Mouse (Mus musculus) sigmoid colon, adult 10 weeks (tissue): ENCODE data around the gene Ppp1r14b. TPM values are rescaled to one million over a fixed set of nuclear protein-coding genes. Genes with fewer than 3 reads are reported as not detected.

Source experiments
- polyA plus RNA-seq: library from polyadenylated mRNA; stranded (reverse); fragments of 350-450 nt; fragmentation: Illumina TruSeq; extraction: RNeasy Lipid Tissue Mini Kit (QIAGEN cat#74804); gene quantifications from one replicate; pipeline ENCODE4 v1.2.3, GENCODE M21; 2014; ENCODE audit warnings: low read depth, low replicate concordance

Ppp1r14b gene
- polyA plus RNA-seq: 4.9 TPM

DNA sequence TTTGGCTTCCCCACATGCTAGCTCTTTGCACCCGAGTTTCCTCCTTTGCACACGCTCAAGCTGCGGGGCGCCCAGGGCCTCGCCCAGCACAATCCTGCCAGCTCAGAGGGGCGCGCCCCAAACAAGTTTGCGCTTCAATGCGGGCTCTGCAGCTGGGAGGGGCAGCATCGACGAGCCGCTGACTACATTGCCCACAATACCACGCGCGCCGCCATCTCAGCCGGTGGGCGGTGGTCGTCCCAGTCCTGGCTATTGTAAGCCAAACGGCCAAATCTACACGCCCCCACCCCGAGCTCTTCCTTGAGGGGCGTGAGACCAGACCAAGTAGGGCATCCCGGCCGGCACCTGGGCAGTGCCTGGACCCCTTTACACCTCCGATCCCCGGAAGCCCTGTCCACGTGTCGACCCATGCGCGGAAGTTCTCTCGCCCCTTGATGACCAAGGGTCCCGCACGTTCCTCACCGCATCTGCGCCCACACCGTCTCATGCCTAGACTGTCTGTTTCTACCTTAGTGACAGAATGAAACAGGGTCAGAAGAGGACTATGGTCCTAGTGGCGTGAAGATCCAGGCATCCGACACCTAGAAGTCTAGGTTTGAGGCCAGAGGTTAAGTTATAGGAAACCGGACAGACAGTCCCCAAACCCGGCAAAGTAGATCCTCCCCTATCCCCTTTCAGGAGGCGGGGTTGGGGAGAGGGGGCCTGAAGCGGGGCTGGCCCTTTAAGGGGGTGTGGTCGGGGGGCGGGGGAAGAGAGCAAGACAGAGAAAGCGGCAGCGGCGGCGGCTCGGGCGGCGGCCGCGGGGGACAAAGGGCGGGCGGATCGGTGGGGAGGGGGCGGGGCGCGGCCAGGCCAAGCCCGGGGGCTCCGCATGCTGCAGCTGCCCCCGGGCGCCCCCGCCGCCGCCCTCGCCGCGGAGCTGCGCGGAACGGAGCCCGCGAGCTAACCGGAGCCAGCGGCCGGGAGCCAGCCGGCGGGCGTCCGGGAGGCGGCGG lies at the start of gene Ppp1r14b:
TSS of gene Ppp1r14b (plus strand) at position 758 of the 995 bp plus-strand sequence.

DNA sequence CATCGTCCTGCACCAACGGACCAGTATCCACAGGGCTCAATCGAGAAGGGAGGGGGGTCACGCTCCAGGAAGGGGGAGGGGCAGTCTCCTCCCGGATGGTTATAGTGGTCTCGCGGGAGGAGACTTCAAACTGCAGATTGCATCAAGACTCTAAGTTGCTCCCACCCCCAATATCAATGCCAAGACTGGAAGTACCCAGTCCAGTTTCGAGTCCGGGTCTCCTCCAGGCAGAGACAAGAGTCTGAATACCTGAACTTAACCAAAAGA lies 49.5 kb upstream of the Ppp1r14b start, which contains the start of gene Catsperz:
TSS of gene Catsperz (minus strand) at position 74 of the 267 bp plus-strand sequence.

DNA sequence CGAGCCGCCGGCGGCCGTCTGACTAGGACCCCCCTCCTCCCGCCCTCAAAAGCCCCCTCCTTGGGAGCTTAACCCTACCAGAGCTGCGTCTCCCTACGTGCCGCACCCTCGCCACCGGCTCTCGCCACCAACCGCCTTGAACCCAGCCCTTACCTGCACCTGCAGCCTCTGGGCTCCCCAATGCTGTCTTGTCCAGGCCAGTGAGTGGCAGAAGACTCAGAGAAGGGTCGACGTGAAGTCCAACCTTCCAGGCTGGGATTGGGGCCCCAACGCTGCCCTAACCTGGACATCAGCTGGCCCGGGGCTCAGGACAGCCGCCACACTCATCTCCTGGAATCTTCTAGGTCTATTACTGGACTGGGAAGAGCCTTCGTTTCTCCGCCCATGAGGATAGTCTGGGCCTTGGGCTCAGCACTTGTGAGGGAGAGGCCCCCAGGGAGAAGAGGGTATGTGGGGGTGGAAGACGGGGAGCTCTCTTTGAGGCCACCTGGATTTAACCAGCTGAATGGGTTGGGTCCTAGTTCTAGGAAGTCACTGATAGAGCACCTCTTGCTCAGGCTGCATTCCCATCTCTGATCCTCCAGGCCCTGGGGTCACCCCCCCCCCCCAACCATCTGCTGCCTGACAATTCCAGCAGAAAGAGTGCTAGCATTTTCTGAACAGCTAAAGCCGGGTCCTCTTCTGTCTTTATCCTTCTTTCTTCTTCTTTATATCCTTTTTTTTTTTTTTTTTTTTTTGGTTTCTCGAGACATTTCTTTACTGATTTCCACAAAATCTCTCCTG lies 40.4 kb upstream of the Ppp1r14b start, which contains the start of gene Kcnk4:
TSS of gene Kcnk4 (minus strand) at position 321 of the 783 bp plus-strand sequence.

DNA sequence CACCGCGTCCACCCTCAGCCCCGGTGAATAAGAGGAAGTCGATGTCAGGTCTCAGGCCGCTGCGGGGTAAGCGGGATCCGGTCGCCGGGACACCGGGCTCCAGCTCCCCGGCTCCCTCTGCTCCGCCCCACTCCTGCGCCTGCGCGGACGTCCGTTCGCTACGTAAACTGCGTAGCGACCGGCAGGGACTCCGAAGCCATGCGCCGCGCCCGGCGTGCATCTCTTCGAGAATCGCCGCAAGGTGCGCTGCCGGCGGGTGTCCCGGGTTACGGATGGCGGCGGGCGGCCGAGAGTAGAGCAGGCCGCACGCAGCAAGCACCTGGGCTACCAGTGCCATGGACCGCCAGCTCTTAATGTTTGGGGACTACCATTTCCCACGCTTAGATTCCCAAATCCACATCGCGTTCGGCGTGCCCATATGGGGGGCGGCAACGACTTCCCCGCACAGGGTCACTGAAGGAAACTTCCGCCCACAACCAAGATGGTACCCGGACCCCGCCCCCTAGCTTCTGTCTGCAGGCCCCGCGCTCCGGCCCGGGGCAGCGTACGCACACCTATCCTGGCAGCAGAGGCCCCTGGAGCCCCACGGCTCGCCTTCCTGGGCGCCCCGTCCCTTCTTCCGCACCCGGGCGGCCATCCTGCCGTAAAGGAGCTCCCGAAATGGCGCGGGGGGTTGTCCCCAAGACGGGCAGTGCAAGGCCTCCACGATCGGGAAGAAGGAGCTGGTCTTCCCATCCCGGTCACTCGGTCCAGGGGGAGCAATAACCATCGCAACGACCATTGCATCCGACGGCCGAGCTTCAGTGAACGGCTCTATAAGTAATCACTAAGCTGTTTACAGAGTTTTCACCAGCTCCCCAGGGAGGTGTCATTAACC lies 33.2 kb upstream of the Ppp1r14b start, which contains the start of gene Bad:
TSS of gene Bad (plus strand) at position 490 of the 877 bp plus-strand sequence.

DNA sequence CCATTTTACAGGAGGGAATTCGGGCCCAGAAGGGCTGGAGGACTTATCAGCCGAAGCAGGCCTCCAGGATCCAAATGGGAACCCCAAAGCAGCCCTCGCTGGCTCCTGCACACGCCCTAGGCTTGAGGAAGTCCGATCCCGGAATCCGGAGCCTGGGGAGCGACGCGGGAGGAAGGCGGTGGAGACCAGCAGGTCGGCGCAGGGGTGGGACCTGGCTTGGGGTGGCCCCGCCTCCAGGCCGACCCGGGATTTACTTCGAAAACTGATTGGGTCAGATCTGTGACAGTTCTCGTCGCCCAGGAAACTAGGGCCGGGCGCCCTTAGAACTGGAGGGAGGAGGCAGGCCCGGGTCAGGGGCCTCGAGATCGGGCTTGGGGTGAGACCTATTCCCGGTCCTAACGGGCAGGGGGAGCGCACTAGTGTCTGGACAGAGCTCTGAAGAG lies 32.5 kb upstream of the Ppp1r14b start, which contains the start of gene Gpr137:
TSS of gene Gpr137 (minus strand) at position 232 of the 443 bp plus-strand sequence.

DNA sequence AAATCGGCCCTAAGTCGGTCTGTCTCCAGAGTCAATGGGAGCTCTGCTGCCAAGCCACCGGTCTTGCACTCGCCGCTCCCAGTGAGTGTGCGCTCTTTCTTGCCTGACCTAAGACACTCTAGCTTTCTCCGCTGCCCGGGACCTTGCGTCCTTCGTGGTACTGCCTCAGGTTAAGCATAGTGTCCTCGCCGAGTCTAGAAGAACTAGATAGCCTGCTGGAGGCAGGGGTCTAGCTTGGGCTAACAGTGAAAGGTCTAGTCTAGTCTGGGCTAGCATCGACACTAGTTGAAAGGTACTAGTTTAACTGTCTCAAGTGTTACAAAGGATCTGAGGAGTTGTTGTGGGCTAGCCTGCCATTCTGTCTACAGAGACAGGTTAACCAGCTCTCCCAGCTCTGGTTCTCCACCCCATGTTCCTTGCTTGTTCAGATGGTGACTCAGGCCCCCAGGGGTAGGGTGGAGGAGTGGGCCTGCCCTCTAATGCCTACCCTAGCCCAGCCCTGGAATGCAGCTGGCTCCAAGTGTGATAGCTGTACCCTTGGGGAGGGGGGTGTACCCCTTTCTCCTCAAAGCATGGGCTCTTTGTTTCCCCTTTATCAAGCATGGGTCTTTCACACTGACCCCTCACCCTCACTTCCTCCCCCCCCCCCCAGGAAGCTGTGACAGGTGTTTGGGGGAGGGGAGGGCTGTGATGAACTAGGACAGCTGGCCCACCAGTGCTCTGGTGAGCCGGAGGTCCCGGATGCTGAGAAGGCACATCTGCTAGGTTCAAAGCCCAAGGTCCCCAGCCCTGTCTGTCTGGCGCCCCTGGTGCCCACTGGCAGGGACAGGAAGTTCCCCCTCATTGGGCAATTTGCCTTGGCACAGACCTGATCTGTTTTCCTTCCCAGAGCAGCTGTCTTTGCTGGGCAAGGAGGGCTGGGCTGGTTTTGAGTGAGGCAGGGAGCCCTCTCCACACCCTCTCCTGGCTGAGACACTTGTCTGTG lies 1.1 kb downstream of the Ppp1r14b start, which contains the start of gene Plcb3:
TSS of gene Plcb3 (minus strand) at position 934 of the 985 bp plus-strand sequence.

DNA sequence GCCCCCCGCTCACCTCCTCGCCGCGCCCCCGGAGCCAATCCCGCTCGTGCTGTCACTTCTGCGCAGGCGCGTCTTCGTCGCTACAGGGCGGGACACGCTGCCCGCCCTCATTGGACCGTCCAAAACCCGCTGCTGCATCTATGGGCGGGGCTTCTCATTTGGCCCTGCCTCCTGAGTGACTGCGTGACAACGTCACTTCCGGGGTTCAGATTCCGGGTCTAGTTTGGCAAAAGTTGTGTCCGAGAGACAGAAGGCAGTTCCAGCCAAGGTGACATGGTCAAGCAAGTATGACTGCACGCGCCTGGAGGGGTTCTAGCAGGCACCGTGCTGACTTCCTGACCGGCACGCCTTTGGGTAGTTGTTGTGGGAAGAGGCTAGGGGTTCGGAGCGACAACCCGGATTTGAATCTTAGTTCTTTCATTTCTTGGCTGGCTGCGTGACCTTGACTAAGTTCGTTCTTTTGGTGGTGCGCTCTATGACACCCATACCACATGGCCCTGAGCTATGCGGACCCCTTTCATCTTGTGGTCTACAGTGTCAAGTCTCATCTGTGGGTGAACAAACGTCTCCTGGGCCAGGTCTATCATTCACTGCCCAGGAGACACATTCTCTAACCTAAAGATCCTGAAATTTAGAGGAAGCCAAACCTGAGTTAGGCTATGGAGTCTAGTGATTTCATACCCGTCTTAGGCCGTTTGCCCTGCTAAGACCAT lies 5.8 kb downstream of the Ppp1r14b start, which contains the start of gene Fkbp2:
TSS of gene Fkbp2 (minus strand) at position 121 of the 713 bp plus-strand sequence.

DNA sequence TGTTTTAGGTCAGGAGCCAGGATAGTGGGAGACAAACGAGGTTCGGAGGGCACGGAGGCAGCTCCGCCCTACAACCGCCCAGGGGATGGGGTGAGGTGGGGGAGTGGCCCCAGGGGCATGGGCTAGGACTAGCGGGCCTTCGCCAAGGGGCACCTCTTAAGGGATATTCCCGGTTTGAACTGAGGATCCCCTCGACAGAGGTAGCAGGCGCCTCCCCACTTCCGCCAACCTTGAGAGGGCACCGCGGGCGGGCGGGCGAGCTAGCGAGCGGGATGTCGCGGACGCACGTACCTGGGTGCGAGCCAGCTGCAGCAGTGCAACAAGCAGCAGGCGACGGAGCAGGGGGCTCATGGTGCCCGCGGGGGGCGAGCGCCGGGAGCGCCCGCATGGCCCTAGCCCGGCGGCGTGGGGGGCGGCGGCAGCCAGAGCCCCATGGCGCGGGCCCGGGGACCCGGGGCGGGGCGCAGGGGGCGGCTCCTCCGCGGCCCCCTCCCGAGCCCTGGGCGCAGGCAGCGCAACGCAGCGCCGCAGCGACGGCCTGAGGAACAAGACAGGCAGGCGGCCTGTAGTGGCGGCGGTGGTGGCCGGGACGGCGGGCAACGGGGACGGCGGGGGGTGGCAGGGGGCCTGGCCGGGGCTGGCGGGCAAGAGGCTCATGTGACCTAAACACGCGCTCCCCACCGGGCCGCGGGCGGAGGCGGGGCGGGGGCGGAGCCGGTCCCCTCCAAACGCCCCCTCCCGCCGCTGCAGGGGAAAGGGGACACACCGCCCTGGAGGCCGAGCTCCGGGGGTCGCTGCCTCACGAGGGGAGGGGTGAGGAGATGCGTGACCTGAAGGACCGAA lies 12.5 kb downstream of the Ppp1r14b start, which contains the start of gene Vegfb:
TSS of gene Vegfb (minus strand) at position 591 of the 843 bp plus-strand sequence.

DNA sequence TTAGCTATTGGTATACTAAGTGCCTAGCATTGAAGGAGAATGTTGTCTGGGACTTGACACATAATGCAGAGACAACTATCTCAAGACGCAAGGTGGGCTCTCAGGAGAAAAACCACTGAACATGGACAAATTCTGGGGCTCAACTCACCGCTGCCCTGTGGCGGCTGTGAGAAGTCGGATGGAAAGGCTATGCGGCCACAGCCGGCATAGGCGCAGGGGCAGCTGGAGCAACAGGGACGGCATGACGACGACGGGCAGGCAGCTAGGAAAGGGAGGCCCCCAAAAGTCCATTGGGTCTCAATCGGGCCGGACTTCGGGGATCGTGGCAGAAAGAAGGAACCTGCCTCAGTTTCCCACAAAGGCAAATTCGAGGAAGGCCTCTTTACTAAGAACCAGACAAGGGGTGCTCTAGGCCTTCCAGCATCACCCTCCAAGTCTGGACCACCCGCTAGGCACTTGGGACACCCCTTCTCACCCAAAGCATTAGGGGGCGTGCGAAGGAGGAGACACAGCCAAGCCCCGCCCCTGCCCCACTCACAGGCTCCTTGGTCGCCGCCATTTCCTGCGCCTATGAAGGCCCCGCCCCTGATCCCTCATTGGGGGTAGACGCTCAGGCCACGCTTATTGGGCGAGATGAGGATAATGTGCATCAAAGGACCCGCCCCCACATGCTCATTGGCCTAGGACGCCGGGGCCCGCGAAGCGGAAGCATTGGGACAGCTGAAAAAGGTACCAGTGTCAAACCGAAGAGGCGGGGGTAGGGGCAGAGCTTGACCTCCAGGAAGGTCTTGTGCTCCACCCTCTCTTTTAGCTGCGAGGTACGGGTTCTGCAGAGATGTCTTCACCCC lies 17.5 kb downstream of the Ppp1r14b start, which contains the start of gene Dnajc4:
TSS of gene Dnajc4 (minus strand) at position 562 of the 848 bp plus-strand sequence.

DNA sequence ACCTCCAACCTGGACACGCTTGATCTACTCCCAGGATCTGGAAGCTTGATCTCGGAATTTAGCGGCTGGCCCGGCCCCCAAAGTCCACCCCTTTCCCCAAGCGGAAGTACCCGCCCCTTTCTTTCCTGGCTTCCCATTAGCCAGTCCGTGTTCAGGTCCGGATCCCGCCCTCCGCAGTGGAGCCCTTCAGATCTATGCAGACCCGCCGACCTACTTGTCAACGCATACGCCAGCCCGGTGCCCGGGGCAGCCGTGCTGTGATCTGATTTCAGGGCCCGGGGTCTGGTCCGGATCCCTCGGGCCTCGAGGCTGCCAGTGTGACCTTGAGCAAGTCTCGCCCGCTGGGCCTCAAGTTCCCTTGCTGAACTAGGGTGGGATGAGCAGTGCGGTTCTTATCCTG lies 21.2 kb downstream of the Ppp1r14b start, which contains the start of the genes Nudt22 and Trpt1:
TSS of gene Nudt22 (minus strand) at position 112 of the 400 bp plus-strand sequence.
TSS of gene Trpt1 (plus strand) at position 126 of the 400 bp plus-strand sequence.

DNA sequence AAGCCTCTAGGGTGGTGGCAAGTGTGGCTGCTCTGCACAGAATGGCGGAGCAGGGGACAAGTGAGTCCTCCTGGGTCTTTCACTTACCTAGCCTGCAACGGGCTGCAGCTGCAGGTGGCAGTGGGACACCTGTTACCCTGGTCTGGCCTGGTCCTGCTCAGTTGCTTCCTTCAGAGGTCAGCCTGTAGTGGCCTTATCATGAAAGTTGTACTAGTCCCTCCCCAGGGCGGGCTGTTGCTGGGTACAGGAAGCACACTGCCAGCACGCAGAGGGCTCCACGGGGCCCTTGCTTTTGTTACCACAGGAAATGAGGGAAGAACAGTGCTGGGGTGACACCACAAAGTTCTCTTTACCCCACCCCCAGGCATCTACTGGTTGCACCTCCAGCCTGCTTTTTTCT lies 44.4 kb downstream of the Ppp1r14b start, which contains the start of gene Fermt3:
TSS of gene Fermt3 (minus strand) at position 279 of the 400 bp plus-strand sequence.

Other genes with a start within 250 kb of the Ppp1r14b start
- not detected for gene Rps6ka4, start 134.3 kb upstream of the Ppp1r14b start, polyA plus RNA-seq
- gene Ccdc88b, start 116.8 kb upstream of the Ppp1r14b start, polyA plus RNA-seq: not detected
- 9.6 TPM for gene Trmt112, start 65.3 kb upstream of the Ppp1r14b start, polyA plus RNA-seq
- gene Prdx5, start 64.9 kb upstream of the Ppp1r14b start, polyA plus RNA-seq: 22.6 TPM
- gene Esrra, start 53.2 kb upstream of the Ppp1r14b start, polyA plus RNA-seq: 16.9 TPM
- gene Catsperz, start 49.6 kb upstream of the Ppp1r14b start, polyA plus RNA-seq: not detected
- not detected for gene Kcnk4, start 40.5 kb upstream of the Ppp1r14b start, polyA plus RNA-seq
- 1.6 TPM for gene Bad, start 33.1 kb upstream of the Ppp1r14b start, polyA plus RNA-seq
- 0.73 TPM for gene Gpr137, start 32.5 kb upstream of the Ppp1r14b start, polyA plus RNA-seq
- gene Plcb3, start 1.5 kb downstream of the Ppp1r14b start, polyA plus RNA-seq: 16.1 TPM
- gene Fkbp2, start 5.5 kb downstream of the Ppp1r14b start, polyA plus RNA-seq: 7.6 TPM
- gene Vegfb, start 12.7 kb downstream of the Ppp1r14b start, polyA plus RNA-seq: 6.6 TPM
- gene Dnajc4, start 17.6 kb downstream of the Ppp1r14b start, polyA plus RNA-seq: not detected
- not detected for gene Nudt22, start 21.1 kb downstream of the Ppp1r14b start, polyA plus RNA-seq
- 1.1 TPM for gene Trpt1, start 21.2 kb downstream of the Ppp1r14b start, polyA plus RNA-seq
- gene Fermt3, start 44.5 kb downstream of the Ppp1r14b start, polyA plus RNA-seq: 0.38 TPM
- 30.8 TPM for gene Stip1, start 65.0 kb downstream of the Ppp1r14b start, polyA plus RNA-seq
- 2.6 TPM for gene Macrod1, start 81.8 kb downstream of the Ppp1r14b start, polyA plus RNA-seq
- 0.25 TPM for gene Flrt1, start 130.8 kb downstream of the Ppp1r14b start, polyA plus RNA-seq
- 28.8 TPM for gene Otub1, start 231.3 kb downstream of the Ppp1r14b start, polyA plus RNA-seq
- gene Cox8a, start 242.6 kb downstream of the Ppp1r14b start, polyA plus RNA-seq: 141 TPM